Mouse (Mus musculus): ENCODE measurements around the gene Tmem251.

The Tmem251 gene

DNA sequence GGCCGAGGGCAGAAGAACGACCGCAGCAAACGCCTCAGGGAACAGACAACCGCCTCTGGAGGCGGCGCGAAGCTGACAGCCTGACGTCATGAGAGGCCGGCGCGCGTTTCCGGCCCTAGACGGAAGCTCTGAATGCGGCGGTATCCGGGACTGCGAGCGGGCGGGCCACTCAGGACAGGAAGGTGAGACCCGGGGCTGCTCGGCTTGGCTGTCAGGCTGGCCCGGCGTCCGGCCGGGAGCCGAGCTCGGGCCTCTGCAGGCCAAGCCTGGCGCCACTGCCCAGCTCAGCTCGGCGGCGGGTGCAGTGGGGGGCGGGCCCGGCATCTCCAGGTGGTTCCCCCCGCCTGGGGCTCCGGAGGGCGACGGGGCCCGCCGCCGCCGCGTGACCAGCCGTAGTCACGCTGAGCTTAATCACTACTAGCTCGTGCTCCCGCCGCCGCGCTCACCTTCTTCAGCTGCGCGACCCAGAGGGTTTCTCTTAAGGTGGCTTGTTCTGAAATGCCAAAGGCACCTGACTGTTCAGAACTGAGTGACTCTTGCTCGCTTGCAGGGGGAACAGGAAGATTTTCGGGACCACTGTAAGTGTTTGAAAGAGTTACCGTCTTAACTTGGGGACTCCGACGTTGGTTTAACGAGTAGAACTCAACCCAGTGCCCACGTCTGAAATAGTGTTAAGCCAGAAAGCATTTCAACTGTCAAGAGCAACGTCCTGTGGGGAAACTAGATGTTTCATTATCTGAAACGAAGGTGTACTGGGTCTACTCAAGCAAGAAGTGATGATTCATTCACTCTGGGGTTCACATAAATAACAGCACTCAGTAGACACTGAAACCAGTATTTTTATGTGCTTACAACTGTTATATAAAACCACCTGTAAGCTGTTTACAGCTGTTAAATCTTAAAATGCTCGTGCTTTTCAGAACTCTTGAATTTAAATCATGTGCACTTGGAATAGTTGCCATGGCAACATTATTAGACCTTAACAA, at the start of gene Tmem251, which contains the start of gene Moap1:
Gene Tmem251 (plus strand): TSS at position 174 of the 986 bp plus-strand sequence.
Gene Moap1 (minus strand): TSS at position 73 of the 986 bp plus-strand sequence.
- peak; percentile 87 to 92 for DNase-seq

DNA sequence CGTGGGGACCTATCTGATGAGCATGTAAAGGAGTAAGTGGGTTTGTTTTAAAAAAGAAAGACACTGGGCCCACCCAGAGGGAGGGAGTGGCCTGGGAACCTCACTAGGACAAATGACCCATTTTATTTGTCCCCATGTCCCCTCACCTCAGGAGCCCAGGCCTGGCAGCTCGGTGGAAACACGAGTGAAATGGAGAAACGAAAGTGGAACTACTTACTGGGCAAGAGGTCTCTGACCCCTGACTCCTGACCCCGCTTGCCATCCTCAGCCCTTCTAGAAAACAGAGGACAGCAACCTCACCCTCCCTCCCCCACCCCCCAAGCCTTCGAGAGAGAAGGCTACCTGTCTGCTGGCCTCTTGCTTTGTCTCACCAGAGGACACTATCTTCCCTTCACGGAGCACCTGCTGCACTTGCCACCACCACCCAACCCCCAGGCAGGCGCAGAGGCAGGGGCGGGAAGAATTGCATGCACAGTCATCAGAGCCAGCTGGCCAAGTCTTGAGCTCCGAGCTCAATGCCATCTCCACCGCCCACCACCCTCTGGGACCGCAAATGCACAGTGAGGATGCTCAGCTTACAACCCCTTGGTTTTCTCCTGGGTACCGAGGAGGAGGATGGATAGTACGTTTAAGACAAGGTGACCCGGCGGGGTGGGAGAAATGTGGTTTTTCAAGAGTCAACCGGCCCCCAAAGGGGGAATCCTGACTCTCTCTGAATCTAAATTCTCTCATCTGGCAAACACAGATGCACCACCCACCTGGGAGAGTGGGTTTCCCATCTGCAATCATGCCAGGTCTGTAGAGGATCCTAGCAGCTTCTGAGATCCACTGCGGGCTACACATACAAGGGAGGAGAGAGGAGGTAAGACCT, 48.0 kb upstream of the Tmem251 start:
- no peak for DNase-seq

- DNase-seq, result no peak
Observed at GRCm38 (mm10) chr12:102696635-102697354, 46.8 kb upstream of the Tmem251 start.

DNA sequence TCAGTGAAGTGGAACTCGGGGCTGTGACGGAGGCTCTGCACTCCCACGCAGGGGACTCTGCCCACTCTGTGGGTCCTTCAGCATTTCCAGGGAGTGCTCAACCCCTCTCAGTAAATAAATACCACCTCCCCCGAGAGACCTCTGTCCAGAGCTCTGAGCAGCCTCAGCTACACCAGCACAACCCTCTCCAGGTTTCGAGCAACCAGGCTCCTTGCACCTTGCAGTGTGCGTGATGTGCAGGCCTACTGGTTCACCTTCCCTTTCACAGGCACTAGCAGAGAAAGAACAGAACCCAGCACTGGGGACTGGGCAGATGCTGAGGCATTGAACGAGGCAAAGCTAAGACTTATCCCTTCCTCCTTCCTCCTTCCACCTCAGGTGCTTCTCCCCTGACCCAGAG, 46.2 kb upstream of the Tmem251 start:
- no peak for DNase-seq

DNA sequence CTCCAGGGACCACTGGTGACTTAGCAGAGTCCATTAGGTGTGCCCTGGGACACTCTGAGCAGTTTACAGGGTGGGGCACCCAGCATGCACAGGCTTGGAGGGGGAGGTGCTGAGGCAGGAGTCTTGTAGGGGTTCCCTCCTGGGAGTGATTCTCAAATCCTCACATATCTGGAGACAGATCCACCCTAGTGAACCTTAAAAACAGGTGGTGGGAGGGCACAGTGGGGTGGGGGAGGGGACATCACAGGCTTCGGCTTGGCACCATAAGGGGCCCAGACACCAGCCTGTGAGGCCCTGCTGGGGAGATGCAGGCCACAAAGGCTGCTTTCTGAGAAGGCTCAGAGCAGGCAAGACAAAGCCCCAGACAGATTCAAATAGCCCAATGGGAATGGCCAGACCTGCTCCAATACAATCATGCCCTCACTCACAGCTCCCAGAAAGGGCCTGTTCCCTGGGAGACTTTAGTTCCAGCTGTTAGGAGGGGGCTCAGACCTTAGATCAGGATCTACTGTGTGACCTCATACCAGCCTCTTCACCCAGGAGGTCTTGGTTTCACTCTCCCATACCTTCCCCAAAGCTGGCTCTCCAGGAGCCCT, 45.4 kb upstream of the Tmem251 start:
- DNase-seq, result no peak

GRCm38 (mm10) chr12:102699156-102699555, 44.4 kb upstream of the Tmem251 start:
- no peak for DNase-seq

DNA sequence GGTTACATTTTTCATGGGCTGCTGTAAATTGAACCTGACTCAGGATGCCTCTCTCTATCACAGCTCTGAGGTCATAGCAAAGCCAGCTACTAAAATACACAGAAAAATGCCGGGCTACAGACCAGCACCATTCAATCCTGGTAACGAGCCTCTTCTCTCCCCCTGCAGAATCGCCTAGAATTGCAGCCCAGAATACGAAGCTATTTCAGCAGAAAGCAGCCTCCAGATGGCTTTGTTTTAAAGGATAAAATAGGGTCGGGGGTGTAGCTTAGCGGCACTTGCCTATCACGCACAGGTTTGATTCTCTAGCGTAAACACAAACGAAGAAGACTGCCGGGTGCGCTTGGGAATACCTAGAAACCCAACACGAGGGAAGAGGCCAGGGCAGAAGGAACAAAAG, 43.1 kb upstream of the Tmem251 start:
- DNase-seq, result no peak

- DNase-seq, result no peak
Observed at GRCm38 (mm10) chr12:102701691-102702207, 41.8 kb upstream of the Tmem251 start.

DNA sequence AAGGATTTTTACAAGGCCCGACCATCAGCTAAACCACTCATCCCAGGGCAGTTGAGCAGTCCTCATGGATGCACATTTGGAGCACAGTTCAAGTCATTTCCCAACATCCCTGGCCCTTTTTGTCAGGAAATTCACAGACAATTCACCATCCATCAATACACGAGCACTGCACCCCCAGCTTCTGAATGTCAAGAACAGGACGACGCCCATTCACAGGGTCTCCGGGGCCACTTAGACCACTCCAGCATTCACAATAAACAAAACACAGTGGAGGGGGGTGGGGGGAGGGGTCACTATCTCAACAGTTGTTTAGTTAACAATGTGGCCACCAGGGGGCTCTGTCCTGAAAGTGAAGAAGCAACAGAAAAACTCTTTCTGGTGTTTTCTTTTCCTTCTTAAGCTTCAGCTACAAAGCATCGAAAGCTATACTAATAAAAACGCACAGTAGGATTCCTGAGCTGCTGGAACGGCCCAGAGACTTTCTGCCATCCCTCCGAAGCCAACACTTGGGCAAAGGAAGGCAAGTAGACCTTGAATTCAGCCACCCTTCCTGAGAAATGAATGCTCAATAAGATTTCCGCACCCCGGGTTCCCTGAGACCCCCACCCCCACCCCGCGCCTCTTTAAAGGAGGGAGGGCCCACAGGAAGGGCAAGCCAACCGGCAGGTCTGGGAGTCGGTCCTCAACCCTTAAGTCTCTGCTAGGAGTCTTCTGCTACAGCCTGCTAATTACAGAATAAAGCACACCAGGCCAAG, 41.0 kb upstream of the Tmem251 start:
- DNase-seq, result peak; percentile 60 to 81

- DNase-seq, result no peak
Observed at GRCm38 (mm10) chr12:102703111-102703412, 40.5 kb upstream of the Tmem251 start.

- no peak for DNase-seq
Observed at GRCm38 (mm10) chr12:102703441-102703840, 40.1 kb upstream of the Tmem251 start.

DNA sequence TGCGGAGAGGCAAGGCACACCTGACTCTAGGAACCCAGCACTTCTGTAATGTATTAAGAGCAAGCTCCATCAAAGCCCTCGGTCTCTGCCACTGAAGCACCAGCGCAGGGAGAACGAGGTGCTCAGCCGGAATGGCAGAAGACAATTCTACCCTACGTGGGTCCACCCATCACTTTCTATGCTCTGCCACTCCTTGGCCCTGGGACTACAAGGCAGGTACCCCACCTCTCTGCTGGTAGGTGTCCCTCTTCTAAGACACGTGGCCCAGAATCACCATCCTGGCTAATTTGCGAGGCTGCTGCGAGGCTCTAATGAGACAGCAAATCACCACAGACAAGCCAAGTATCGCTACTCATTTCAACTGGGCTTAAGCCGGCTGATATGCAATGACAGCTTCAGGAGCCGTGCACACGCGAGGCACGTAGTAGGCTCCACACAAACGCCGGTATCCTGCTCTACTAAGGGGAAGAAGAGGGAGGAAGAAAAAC, 39.6 kb upstream of the Tmem251 start:
- no peak for DNase-seq

DNA sequence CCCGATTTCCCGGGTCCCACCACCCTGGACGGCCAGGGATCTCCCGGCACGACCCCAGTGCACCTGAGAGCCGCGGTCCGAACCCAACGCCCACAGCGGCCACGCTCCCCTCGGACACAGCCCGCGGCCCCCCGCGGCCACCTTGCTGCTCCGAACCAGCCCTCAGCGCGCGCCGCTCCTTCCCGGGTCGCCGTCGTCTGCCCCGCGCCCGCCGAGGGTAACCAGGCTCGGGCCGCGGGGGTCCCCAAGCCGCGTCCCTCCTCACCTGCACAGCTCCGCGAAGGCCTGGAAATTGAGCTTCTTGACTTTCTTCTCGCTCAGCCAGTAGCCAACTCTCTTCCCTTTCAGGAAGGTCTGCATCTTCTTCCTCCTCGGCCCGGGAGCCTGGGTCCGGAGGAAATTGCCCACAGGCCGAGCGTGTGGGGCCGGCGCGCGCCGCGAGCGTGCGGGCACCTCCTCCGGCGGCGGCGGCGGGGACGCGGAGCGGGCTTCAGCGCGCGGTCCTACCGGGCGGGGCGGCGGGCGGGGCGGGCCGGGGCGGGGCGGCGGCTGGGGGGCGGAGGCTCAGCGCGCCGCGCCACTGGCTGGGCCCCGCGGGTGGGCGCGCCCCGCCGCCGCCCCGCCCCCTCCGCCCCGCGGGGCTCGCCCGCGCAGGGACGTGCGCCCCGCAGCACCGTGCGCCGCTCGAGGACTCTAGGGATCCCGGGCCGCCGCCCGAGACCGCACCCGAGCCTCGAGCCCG, 38.9 kb upstream of the Tmem251 start, which contains the start of gene Itpk1:
Gene Itpk1 (minus strand): TSS at position 474 of the 742 bp plus-strand sequence.
- DNase-seq, result peak in 1 of 2 experiments; percentile 40

GRCm38 (mm10) chr12:102705216-102705871, 38.2 kb upstream of the Tmem251 start:
- peak; percentile 75 to 77 for DNase-seq

GRCm38 (mm10) chr12:102705906-102706640, 37.5 kb upstream of the Tmem251 start:
- no peak for DNase-seq

GRCm38 (mm10) chr12:102706833-102707463, 36.6 kb upstream of the Tmem251 start:
- DNase-seq, result no peak

- DNase-seq, result no peak
Observed at GRCm38 (mm10) chr12:102708220-102708619, 35.3 kb upstream of the Tmem251 start.

DNA sequence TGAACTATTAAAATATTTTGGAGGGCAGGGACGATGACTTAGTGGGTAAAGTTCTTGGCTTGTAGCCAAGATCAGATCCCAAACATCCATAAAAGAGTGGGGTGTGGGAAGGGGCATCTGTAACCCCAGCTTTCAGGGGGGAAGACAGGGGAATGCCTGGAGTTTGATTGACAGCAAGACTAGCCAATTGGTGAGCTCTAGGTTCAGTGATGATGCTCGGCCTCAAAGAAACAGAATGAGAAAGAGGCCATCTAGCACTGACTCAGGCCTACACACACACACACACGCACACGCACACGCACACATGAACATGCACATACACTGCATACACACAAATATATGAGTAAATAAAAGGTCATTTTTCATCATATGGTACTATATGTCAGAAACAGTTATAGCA, 33.7 kb upstream of the Tmem251 start:
- no peak for DNase-seq

Measured in kidney, adult 8-10 months (tissue).